Mouse (Mus musculus) T-helper 17 cell (primary cell): ENCODE measurements around the gene Luc7l3.

Experiments
- in situ Hi-C, 2 experiments: fragments of 300-600 bp; cut with MboI, MseI; formaldehyde crosslinking; loops; 1 replicate in 1 of 2; 2 replicates in 1 of 2; pipeline ENCODE4 v1.15.1; 2025; ENCODE audit warnings: high pct_unique_total_duplicates in 2 of 2

Luc7l3 gene

DNA sequence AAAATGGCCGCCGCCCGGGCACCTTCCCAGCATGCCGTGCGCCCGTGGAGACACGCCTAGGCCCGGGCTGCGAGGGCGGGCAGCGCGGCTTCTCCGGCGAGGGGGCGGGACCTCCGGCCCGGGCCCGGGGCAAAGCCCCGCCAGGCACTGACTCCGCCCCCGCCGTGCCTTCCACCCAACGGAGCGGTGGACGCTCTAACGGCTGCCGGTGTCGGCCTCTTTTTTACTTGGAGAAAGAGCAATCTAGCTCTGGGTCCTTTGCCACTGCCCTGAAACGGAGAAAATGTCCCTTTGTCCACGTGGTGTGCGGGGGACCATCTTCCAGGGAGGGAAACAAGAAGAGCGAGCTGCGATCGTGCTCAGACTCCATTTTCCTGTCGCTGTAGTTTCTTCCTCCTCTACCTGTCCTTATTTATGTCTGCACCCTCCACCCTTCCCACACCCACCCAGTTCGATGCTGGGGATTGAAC is at the start of gene Luc7l3:
Luc7l3 (minus strand) TSS at position 58 of the 470 bp plus-strand sequence.
- in situ Hi-C loops = no loop called here

DNA sequence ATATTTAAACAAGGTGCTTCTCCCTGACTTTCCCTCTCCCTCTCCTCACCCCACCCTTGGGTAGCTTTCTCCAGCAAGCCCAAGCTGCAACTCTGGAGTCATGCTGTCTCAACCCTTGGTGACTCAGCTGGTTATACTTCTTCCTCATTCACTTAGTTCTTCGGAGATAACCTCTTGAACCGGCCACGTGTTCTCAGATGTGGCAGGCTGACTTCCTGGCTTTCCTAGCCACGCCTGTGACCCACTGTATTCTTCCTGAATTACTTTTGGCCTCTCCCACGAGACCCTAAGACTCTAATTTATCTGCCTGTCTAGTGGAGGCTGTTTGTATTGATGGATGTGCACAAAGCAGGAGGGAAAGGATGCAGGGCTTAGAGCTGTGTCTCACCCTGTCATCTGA is 49.0 kb upstream of the Luc7l3 start:
- in situ Hi-C loops = loop anchor here in 1 of 2 experiments (10.0 kb wide), 1 partner anchor 376 kb away; the partner anchor contains the start of gene Spag9

GRCm38 (mm10) chr11:94369981-94370380 is 48.2 kb upstream of the Luc7l3 start:
- in situ Hi-C loops = loop anchor here in 1 of 2 experiments (10.0 kb wide), 1 partner anchor 375 kb away; the partner anchor contains the start of gene Spag9

DNA sequence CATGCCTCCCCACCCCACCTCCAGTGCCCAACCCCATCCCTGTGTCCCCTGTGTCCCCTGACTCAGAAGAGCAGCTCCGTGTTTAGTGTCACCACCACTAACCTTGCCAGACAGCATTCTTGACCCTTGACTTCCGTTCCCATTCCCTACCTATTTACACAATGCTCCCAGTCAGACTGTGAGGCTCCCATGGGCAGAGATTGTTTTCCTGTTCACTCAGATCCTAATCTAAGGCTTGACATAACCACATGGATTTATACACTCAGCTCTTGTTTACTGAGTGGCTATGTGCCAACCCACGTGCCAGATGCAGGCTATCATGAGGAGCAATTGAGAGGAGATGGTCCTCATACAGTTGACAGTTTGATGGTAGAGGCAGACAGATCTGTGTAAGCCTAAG is 43.6 kb upstream of the Luc7l3 start:
- in situ Hi-C loops = no loop called here

- in situ Hi-C loops = no loop called here
These were observed 41.9 kb upstream of the Luc7l3 start for GRCm38 (mm10) chr11:94363690-94364089.

DNA sequence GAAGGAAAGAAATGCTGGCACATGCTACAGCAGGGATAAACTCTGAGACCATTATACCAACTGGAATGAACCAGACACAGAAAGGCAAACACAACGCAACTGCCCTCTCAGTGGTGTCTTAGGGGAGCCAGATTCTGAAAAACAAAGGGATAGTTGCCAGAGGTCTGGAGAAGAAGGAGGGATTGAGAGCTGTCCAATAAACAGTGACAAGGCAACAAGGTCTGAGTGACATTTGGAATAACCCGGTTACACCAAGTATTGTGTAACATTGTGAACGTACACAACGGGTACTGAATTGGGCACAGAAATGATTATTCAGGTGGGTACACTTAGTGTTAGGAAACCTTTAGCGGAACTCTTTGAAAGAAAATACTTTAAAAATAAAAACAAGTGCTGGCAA is 40.3 kb upstream of the Luc7l3 start:
- in situ Hi-C loops = no loop called here

- in situ Hi-C loops = no loop called here
These were observed 39.5 kb upstream of the Luc7l3 start for GRCm38 (mm10) chr11:94361166-94361870.

DNA sequence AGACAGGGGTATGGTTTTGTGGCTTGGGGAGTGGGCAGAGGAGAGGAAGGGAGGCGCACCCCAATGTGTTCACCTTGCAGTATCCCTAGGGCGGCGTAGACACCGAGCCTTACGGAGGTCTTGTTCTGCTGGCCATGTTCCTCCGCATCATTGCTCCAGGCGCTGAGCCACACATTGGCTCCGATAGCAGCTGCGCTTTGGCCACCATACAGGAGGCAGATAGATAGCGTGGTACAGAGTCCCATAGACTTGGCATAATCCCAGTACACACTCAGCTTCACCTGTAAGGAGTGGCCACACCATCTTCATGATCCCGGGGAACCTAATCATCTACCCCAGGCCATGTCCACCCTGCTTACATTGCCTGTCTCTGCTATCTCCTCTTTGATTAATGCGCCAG is 37.4 kb upstream of the Luc7l3 start:
- in situ Hi-C loops = no loop called here

- in situ Hi-C loops = no loop called here
These were observed 33.9 kb upstream of the Luc7l3 start for GRCm38 (mm10) chr11:94355521-94356217.

- in situ Hi-C loops = no loop called here
These were observed 29.3 kb upstream of the Luc7l3 start for GRCm38 (mm10) chr11:94351094-94351493.

- in situ Hi-C loops = no loop called here
These were observed 28.5 kb upstream of the Luc7l3 start for GRCm38 (mm10) chr11:94350337-94350736.

DNA sequence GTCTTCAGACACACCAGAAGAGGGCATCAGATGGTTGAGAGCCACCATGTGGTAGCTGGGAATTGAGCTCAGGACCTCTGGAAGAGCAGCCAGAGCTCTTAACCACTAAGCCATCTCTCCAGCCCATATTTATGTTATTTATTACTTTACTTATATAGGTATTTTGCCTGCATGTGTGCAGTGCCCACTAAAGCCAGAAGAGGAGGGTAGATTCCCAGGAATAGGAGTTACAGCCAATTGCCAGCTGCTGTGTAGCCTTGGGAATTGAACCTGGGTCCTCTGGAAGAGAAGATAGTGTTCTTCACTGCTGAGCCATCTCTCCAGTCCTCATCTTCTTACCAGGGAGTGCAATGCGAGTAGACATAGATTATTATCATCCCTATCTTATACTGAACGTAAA is 28.1 kb upstream of the Luc7l3 start:
- in situ Hi-C loops = loop anchor here (5.0 kb wide), 3 partner anchors 42 to 132 kb away; partner anchors contain the start of gene Abcc3 (in 1 of the 2)

- in situ Hi-C loops = loop anchor here (5.0 kb wide), 3 partner anchors 45 to 135 kb away; partner anchors contain the start of gene Abcc3 (in 1 of the 2)
These were observed 25.3 kb upstream of the Luc7l3 start for GRCm38 (mm10) chr11:94347063-94347575.

DNA sequence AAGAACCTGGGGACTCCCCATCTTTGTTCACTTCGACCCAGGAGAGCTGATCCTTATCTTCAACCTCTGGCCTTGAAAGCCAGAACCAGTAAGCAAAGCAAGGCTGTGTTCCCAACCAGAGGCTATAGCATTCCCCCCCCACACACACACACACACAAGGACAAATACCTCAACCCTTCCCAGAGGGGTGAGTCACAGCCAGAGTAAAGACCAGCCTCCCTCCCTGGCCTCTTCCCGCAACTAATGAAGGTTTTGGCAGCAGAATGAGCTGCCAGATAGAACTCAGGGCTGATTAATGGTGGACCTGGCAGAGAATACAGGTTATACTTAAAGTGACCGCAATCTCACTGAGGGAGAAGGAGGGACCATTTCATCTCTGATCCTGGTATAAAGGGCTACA is 24.8 kb upstream of the Luc7l3 start:
- in situ Hi-C loops = loop anchor here (5.0 kb wide), 3 partner anchors 46 to 136 kb away; partner anchors contain the start of gene Abcc3 (in 1 of the 2)

DNA sequence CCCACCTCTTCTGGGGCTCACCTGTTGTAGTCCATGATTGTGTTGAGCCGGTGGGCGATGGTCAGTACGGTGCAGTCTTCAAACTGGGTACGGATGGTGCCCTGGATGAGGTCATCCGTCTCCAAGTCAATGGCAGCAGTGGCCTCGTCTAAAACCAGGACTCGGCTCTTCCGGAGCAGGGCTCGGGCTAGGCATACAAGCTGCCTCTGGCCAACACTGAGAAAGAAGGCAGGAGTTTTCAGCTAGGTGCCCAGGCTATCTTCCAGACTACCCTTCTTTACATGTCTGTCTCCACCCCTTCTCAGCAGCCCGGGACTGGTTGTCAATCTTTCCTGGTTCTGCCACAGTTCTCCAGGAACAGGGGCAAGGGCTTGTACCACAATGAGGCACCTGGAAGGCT is 24.1 kb upstream of the Luc7l3 start:
- in situ Hi-C loops = loop anchor here (5.0 kb wide), 3 partner anchors 46 to 136 kb away; partner anchors contain the start of gene Abcc3 (in 1 of the 2)

DNA sequence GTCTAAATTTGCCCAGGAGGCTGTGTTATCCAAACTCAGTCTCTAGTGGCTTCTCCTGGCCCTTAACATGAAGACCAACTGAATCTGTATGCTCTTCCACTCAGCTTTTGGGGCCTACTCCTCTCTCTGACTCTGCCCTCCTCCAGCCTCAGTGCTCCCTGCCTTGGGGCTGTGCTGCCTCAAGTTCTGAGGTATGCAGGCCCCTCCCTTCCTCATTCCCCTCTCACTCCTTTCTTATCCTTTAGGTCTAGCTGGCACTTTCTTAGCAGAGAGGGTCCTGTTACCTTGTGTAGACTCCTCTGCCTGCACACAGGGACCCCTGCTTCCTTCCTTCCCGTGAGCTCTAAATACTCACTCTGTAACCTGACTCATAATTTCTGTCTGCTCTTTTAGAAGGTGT is 22.7 kb upstream of the Luc7l3 start:
- in situ Hi-C loops = no loop called here

- in situ Hi-C loops = no loop called here
These were observed 22.2 kb upstream of the Luc7l3 start for GRCm38 (mm10) chr11:94343955-94344358.

GRCm38 (mm10) chr11:94342114-94342905 is 20.5 kb upstream of the Luc7l3 start:
- in situ Hi-C loops = no loop called here

GRCm38 (mm10) chr11:94340948-94341933 is 19.5 kb upstream of the Luc7l3 start:
- in situ Hi-C loops = no loop called here
